Mouse (Mus musculus) heart, embryonic 12.5 days (tissue): ENCODE measurements around the gene Has1. TPM values are rescaled to one million over a fixed set of nuclear protein-coding genes. Genes with fewer than 3 reads are reported as not detected.
A peak's percentile ranks its signal among the peaks of the same experiment; 100 is the strongest.
"Not testable (repeated sequence)": the region's sequence is repeated elsewhere in the genome, so short reads cannot be mapped to it uniquely, and the experiment has no call there.

Source experiments
- ATAC-seq: fragments of 200-750 bp; cut with Nextera tagmentation; 2 replicates; pipeline ENCODE4 v1.8.0; 2017; ENCODE audit warnings: moderate TSS enrichment, moderate library complexity; ENCODE audit not compliant: insufficient number of reproducible peaks, low FRiP score
- H3K27ac ChIP-seq: fragments of 300-500 bp; sonication (generic); 2 replicates; pipeline ENCODE4 v1.5.1; 2016; ENCODE audit warnings: mild to moderate bottlenecking, moderate library complexity; ENCODE audit not compliant: poor library complexity, severe bottlenecking
- H3K27me3 ChIP-seq: fragments of 300-500 bp; sonication (generic); replicated peaks from 2 replicates; pipeline ENCODE4 v1.6.1; 2016; ENCODE audit warnings: mild to moderate bottlenecking, moderate library complexity
- H3K36me3 ChIP-seq: fragments of 300-500 bp; sonication (generic); 2 replicates; pipeline ENCODE4 v1.6.1; 2016; ENCODE audit warnings: mild to moderate bottlenecking, moderate library complexity
- H3K4me1 ChIP-seq: fragments of 300-500 bp; sonication (generic); replicated peaks from 2 replicates; pipeline ENCODE4 v1.6.1; 2016; ENCODE audit warnings: mild to moderate bottlenecking
- H3K4me2 ChIP-seq: fragments of 300-500 bp; sonication (generic); 2 replicates; pipeline ENCODE4 v1.6.1; 2016; ENCODE audit warnings: mild to moderate bottlenecking, moderate library complexity
- H3K4me3 ChIP-seq: fragments of 300-500 bp; sonication (generic); 2 replicates; pipeline ENCODE4 v1.5.1; 2016; ENCODE audit warnings: mild to moderate bottlenecking
- H3K9ac ChIP-seq: fragments of 300-500 bp; sonication (generic); 2 replicates; pipeline ENCODE4 v1.6.1; 2016; ENCODE audit warnings: mild to moderate bottlenecking, moderate library complexity
- H3K9me3 ChIP-seq: fragments of 300-500 bp; sonication (generic); replicated peaks from 2 replicates; pipeline ENCODE4 v1.6.1; 2016; ENCODE audit warnings: mild to moderate bottlenecking, moderate library complexity
- WGBS: fragments of 180-500 bp; shearing (Covaris S2); methylation state at CpG from one replicate; pipeline ENCODE4 v1.1.7; 2016; 5-methylcytosine and 5-hydroxymethylcytosine counted together
- polyA plus RNA-seq: library from polyadenylated mRNA; unstranded; fragments of >200 nt; fragmentation: Nextera tagmentation; extraction: Ambion mirVana; gene quantifications from 2 replicates; pipeline ENCODE4 v1.2.1, GENCODE M21; 2016

The Has1 gene
- polyA plus RNA-seq, 1 experiment from 2014 or later: 0.80 TPM

- Histone ChIP-seq H3K4me1 (no peaks in the 10 kb centered on the region), H3K4me3 (no peak overlapping the region), H3K27ac (no peak overlapping the region), H3K4me2 (no peak overlapping the region), H3K27me3 (no peaks in the 10 kb centered on the region), H3K9me3 (no peaks in the 10 kb centered on the region), H3K9ac (no peak overlapping the region), H3K36me3 (0 out of 2 replicates have a peak, but pooled peaks cover 18% of the 10 kb centered on the region)
- ATAC-seq: no peak
- WGBS: 82% methylated on average over 11 of the region's 11 CpGs
Observed at GRCm38 (mm10) chr17:17866801-17867469, 11.9 kb upstream of the Has1 start.

DNA sequence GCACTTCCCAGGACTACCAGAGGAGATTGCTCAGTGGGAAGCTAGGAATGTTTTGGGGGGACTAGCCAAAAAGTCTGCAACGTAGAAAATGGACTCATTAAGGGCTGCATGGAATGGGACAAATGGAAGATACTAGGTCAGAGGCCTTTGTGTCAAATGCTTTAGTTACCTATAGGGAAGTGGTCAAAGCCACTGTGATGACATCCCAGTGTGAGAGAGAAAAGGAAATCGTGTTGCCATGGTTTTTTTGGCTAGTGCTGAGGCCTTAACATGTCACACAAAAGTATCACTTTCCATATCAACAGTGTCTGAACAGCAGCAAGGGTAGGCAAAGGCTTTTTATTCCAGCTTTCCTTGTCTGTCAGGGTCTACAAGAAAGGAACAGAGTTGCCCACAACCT is 10.2 kb upstream of the Has1 start:
- Histone ChIP-seq H3K4me3 (no peak overlapping the region), H3K27ac (no peak overlapping the region), H3K4me2 (no peak overlapping the region), H3K4me1 (no peaks in the 10 kb centered on the region), H3K9me3 (no peaks in the 10 kb centered on the region), H3K27me3 (no peaks in the 10 kb centered on the region), H3K36me3 (0 out of 2 replicates have a peak, but pooled peaks cover 18% of the 10 kb centered on the region), H3K9ac (no peak overlapping the region)
- ATAC-seq: no peak
- WGBS: 58% methylated on average over 2 of the region's 2 CpGs

- Histone ChIP-seq H3K9me3 (no peaks in the 10 kb centered on the region), H3K27me3 (no peaks in the 10 kb centered on the region), H3K4me3 (no peak overlapping the region), H3K9ac (no peak overlapping the region), H3K27ac (no peak overlapping the region), H3K36me3 (0 out of 2 replicates have a peak, but pooled peaks cover 18% of the 10 kb centered on the region), H3K4me1 (no peaks in the 10 kb centered on the region), H3K4me2 (no peak overlapping the region)
- no peak for ATAC-seq
- 25% methylated on average over 1 of the region's 1 CpGs for WGBS
Observed at GRCm38 (mm10) chr17:17862360-17862759, 7.4 kb upstream of the Has1 start.

DNA sequence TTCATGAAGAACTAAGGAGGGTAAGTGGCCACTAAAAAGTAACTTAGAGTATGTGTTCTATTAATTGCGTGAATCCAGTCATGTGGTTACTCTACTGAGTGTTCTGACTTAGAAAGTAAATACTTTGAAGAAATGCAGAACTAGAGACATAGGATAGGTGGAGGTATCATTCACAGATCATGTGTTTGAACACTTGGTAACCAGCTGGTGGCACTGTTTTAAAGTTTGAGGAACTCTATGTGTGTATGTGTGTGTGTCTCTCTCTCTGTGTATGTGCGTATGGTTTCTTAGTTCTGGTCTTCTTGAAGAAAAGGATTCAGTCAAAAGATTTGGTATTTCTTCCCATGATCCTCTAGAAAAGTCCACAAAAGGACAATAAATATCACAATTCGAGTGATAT is 5.1 kb upstream of the Has1 start:
- Histone ChIP-seq H3K4me3 (no peak overlapping the region), H3K4me1 (no peaks in the 10 kb centered on the region), H3K27me3 (no peaks in the 10 kb centered on the region), H3K9me3 (no peaks in the 10 kb centered on the region), H3K27ac (no peak overlapping the region), H3K9ac (no peak overlapping the region), H3K36me3 (0 out of 2 replicates have a peak, but pooled peaks cover 13% of the 10 kb centered on the region), H3K4me2 (no peak overlapping the region)
- ATAC-seq: no peak
- WGBS: 78% methylated on average over 3 of the region's 3 CpGs

DNA sequence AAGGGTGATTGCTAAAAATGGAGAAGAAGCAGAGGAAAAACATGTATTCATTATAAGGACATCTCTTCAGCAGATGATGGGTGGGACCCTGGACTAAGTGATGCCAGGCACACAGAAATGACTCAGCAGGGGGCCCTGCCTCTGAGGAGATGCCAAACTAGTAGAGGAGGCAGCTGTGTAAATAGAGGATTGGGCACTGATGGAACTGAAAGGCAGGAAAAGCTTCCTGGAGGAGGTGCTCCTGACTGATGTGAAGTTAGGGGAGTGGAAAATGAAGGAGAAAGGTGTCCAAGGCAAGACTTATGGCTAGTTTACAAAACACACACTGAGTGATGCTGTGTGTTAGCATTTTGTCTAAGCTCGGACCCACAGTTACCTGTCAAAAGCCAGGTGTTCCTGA is 2.4 kb upstream of the Has1 start:
- Histone ChIP-seq H3K36me3 (peaks cover 7% of the 10 kb centered on the region; the same call in 1 of the 2 replicates), H3K27ac (no peak overlapping the region), H3K9ac (no peak overlapping the region), H3K4me2 (no peak overlapping the region), H3K4me1 (no peaks in the 10 kb centered on the region), H3K27me3 (no peaks in the 10 kb centered on the region), H3K9me3 (no peaks in the 10 kb centered on the region), H3K4me3 (no peak overlapping the region)
- 65% methylated on average over 1 of the region's 1 CpGs for WGBS
- no peak for ATAC-seq

DNA sequence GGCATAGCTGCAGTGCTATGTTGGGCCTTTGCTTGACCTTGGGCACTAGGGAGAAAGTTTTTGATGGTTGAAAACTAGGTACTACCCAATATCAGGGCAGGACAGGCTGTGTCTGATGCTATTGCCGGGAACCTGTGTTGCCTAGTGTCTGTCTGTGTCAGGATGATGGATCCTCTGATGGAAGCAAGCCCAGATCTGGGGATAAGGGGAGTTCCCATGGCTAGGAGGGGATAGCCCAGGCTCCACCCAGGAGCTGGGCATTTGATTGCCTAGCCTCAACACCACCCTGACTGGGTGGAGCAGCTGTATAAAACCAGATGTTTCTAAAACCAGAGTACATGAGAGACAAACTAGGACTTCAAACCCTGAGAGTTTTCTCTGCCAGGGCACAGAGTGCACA is 1.6 kb upstream of the Has1 start:
- Histone ChIP-seq H3K4me1 (no peaks in the 10 kb centered on the region), H3K9ac (no peak overlapping the region), H3K36me3 (peaks cover 3% of the 10 kb centered on the region; the same call in 1 of the 2 replicates), H3K27me3 (no peaks in the 10 kb centered on the region), H3K4me2 (no peak overlapping the region), H3K4me3 (no peak overlapping the region), H3K9me3 (no peaks in the 10 kb centered on the region), H3K27ac (no peak overlapping the region)
- ATAC-seq: peak; percentile 25; the same call in 1 of the 2 replicates
- WGBS: 69% methylated on average over 1 of the region's 1 CpGs

DNA sequence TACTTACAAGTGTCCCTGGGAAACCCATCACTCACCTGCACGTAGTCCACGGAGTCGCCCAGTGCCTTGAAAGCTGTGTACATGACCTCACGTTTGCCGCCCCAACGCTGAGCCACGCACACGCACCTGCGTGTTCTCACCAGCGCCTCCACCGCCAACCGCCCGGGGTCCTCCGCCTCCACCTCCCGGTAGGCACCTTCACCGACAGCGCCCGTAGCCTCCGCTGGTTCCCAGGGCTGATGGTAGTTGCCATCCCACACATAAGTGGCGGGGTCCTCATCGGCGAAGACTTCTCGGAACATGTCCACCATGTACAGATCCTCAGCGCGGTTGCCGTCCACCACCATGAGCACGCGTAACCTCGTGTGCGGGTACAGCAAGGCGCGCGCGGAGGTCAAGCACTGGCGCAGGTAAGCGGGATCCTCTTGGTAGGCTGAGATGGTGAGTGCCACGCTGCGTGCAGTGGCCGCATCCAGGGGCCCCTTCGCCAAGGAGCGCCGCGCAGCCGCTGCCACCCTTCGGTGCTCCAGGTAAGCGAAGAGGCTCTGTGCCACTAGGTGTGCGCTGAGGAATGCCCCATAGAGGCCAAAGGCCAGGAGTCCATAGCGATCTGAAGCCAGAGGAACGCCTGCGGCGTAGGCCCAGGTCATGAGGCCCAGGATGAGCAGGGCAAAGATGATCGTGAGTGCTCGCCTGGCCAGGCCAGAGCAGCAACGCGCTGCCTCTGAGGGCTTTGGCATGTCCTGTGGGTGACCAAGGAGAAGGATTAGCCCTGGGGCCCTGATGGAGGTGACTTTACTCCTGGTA is 4.9 kb downstream of the Has1 start:
- H3K27ac ChIP-seq: no peak overlapping the region
- H3K4me1 ChIP-seq: peaks cover 7% of the 10 kb centered on the region; the same call in 1 of the 2 replicates
- peak overlapping the region; percentile 20; the same call in 1 of the 2 replicates for H3K4me3 ChIP-seq
- H3K4me2 ChIP-seq: peak overlapping the region; percentile 44
- 18% methylated on average over 54 of the region's 55 CpGs for WGBS
- H3K36me3 ChIP-seq: peaks cover 3% of the 10 kb centered on the region; the same call in 1 of the 2 replicates
- no peak overlapping the region for H3K9ac ChIP-seq
- ATAC-seq: peak; percentile 55; the same call in 1 of the 2 replicates
- H3K27me3 ChIP-seq: peaks cover 20% of the 10 kb centered on the region
- no peaks in the 10 kb centered on the region for H3K9me3 ChIP-seq

DNA sequence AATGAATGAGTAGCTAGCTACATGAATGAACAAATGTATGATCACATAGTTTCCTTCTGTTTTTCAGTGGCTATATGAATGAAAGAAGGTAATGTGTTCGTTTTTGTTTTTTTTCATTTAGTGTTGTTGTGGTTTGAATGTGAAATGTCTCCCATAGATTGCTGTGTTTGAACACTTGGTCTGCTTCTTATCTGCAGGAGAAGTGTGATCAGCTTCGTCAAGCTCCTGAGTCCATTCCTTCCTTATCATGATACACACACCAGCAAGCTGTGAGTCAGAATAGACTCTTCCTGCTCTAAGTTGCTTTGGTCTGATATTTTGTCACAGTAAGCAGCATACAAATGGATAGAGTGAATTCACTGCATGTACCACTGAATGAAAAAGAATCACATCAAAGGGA is 6.0 kb downstream of the Has1 start:
- 42% methylated on average over 2 of the region's 2 CpGs for WGBS
- Histone ChIP-seq H3K36me3 (peaks cover 4% of the 10 kb centered on the region; the same call in 1 of the 2 replicates), H3K9ac (no peak overlapping the region), H3K27me3 (peaks cover 20% of the 10 kb centered on the region), H3K4me1 (peaks cover 7% of the 10 kb centered on the region; the same call in 1 of the 2 replicates), H3K4me2 (no peak overlapping the region), H3K9me3 (no peaks in the 10 kb centered on the region), H3K4me3 (no peak overlapping the region), H3K27ac (no peak overlapping the region)
- no peak for ATAC-seq

- Histone ChIP-seq H3K9ac (no peak overlapping the region), H3K4me2 (no peak overlapping the region), H3K9me3 (no peaks in the 10 kb centered on the region), H3K4me1 (peaks cover 7% of the 10 kb centered on the region; the same call in 1 of the 2 replicates), H3K27me3 (peaks cover 18% of the 10 kb centered on the region), H3K36me3 (peaks cover 16% of the 10 kb centered on the region), H3K4me3 (no peak overlapping the region), H3K27ac (no peak overlapping the region)
- ATAC-seq: no peak
- WGBS: 71% methylated on average over 10 of the region's 10 CpGs
Observed at GRCm38 (mm10) chr17:17845187-17846027, 9.6 kb downstream of the Has1 start.

GRCm38 (mm10) chr17:17844606-17845005 is 10.4 kb downstream of the Has1 start:
- not testable (repeated sequence) for H3K4me1 ChIP-seq, H3K4me3 ChIP-seq, H3K9ac ChIP-seq, ATAC-seq, H3K27ac ChIP-seq, H3K9me3 ChIP-seq, H3K4me2 ChIP-seq
- Histone ChIP-seq H3K36me3 (peaks cover 24% of the 10 kb centered on the region), H3K27me3 (peaks cover 10% of the 10 kb centered on the region)
- 63% methylated on average over 3 of the region's 3 CpGs for WGBS
